Mouse (Mus musculus): Measurements from ENCODE around the gene 4930502E18Rik.
"Not testable (repeated sequence)": the region's sequence is repeated elsewhere in the genome, so short reads cannot be mapped to it uniquely, and the experiment has no call there.

DNA sequence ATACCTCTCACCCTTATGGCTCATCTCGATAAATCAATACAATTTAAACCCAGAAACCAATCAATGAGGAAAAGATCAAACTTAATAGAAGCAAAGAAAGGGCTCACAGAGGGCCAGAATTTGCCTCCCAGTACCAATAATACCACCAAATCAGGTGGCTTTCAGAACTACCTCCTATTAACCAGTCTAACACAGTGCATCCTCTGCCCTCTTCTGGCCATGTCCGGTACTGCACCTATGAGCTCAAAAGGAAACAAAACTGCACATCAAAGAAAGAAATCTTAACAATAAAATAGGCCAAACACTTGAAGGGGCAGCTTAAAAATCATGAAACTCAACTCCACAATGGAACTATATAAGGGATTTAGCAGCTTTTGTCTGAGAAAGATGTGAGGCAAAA is 47.7 kb upstream of the 4930502E18Rik start:
- not testable (repeated sequence) for TF ChIP-seq POLR2A (IDR thresholded peaks at IDR 0.05; ENCODE audit: low read depth, low read length); CTCF (IDR thresholded peaks at IDR 0.05; ENCODE audit: extremely low read depth, insufficient read depth, insufficient read length, insufficient replicate concordance)

All from spleen, adult 2 months (tissue).